Comparison of ENCODE assay signal across 9 mouse cellular contexts in genomic region chr11:89039325-89039724, GRCm38 (mm10). TPM values are rescaled to one million over a fixed set of nuclear protein-coding genes. Genes with fewer than 3 reads are reported as not detected.
A peak's percentile ranks its signal among the peaks of the same experiment; 100 is the strongest.
DNase-seq lines count a peak whose midpoint lies in the region; ATAC-seq and TF ChIP-seq lines count a peak whose summit lies in the region.
"Had no signal": no experiment of that assay in that cellular context is flagged by ENCODE, and none has a peak within 500 bp of the region (broad histone marks: within the 10 kb centered on the region; RNA-seq: fewer than 3 reads in every experiment).

No protein-coding gene starts in this region.

- H3K36me3 ChIP-seq in intestine, postnatal 0 days (ENCODE audit: control insufficient read depth, insufficient read depth): peaks cover 16% of the 10 kb centered on the region
- peaks cover 3% of the 10 kb centered on the region for H3K36me3 ChIP-seq in intestine, embryonic 15.5 days
- peaks cover 87% of the 10 kb centered on the region for H3K36me3 ChIP-seq in E14TG2a.4 (ENCODE audit: insufficient read depth, low read length)

- no peak overlapping the region for H3K4me2 ChIP-seq in intestine, postnatal 0 days (replicated peaks; ENCODE audit: low read depth)
- H3K4me2 ChIP-seq in intestine, embryonic 15.5 days (replicated peaks): no peak overlapping the region
- H3K4me2 ChIP-seq: embryonic facial prominence, embryonic 12.5 days had no signal

- peak; percentile 95 for TF ChIP-seq CTCF in intestine, postnatal 0 days (IDR thresholded peaks at IDR 0.05; ENCODE audit: low read depth)
- TF ChIP-seq CTCF in E14TG2a.4 (conservative IDR thresholded peaks at IDR 0.05; ENCODE audit: low read length): peak; percentile 89
- TF ChIP-seq CTCF in brain, embryonic 14.5 days (IDR thresholded peaks at IDR 0.05; ENCODE audit: borderline replicate concordance, extremely low read depth, insufficient read depth, insufficient read length): peak; percentile 72

- H3K4me1 ChIP-seq in intestine, postnatal 0 days (replicated peaks; ENCODE audit: control insufficient read depth, insufficient read depth, low read length): no peaks in the 10 kb centered on the region
- no peaks in the 10 kb centered on the region for H3K4me1 ChIP-seq in intestine, embryonic 15.5 days (replicated peaks)
- H3K4me1 ChIP-seq in E14TG2a.4 (replicated peaks; ENCODE audit: low read depth, low read length): peaks cover 32% of the 10 kb centered on the region
- H3K4me1 ChIP-seq: embryonic facial prominence, embryonic 12.5 days had no signal

- no peak for TF ChIP-seq POLR2A in brain, embryonic 14.5 days (IDR thresholded peaks at IDR 0.05; ENCODE audit: borderline replicate concordance, extremely low read depth, insufficient read depth, insufficient read length, poor library complexity, severe bottlenecking)

- no peak overlapping the region for H3K9ac ChIP-seq in intestine, postnatal 0 days (ENCODE audit: low read depth, low read length)
- H3K9ac ChIP-seq in intestine, embryonic 15.5 days: no peak overlapping the region
- H3K9ac ChIP-seq: embryonic facial prominence, embryonic 12.5 days had no signal

- no peak overlapping the region for H3K4me3 ChIP-seq in intestine, postnatal 0 days (ENCODE audit: low read depth, low read length)
- no peak overlapping the region for H3K4me3 ChIP-seq in intestine, embryonic 15.5 days (replicated peaks)
- H3K4me3 ChIP-seq in E14TG2a.4 (replicated peaks; ENCODE audit: low read length): no peak overlapping the region
- H3K4me3 ChIP-seq: embryonic facial prominence, embryonic 12.5 days had no signal

- H3K27ac ChIP-seq in intestine, postnatal 0 days (ENCODE audit: low read depth, low read length): no peak overlapping the region
- H3K27ac ChIP-seq in intestine, embryonic 15.5 days: no peak overlapping the region
- H3K27ac ChIP-seq: embryonic facial prominence, embryonic 12.5 days had no signal

- H3K9me3 ChIP-seq in intestine, postnatal 0 days (ENCODE audit: control insufficient read depth): no peaks in the 10 kb centered on the region
- no peaks in the 10 kb centered on the region for H3K9me3 ChIP-seq in intestine, embryonic 15.5 days
- no peaks in the 10 kb centered on the region for H3K9me3 ChIP-seq in E14TG2a.4 (ENCODE audit: low read length)
- H3K9me3 ChIP-seq: embryonic facial prominence, embryonic 12.5 days had no signal

- DNase-seq in brain, embryonic 14.5 days (ENCODE audit: low read depth): peak; percentile 39
- DNase-seq in heart, adult 8-10 months (ENCODE audit: low spot score): peak; percentile 62
- DNase-seq in left cerebral cortex, postnatal 36 days (ENCODE audit: low spot score in 2 of 2): peak; percentile 46 to 51
- DNase-seq in retina, postnatal 1 day: peak; percentile 51
- peak; percentile 78 for DNase-seq in thymus, postnatal 4 days

- ATAC-seq in intestine, postnatal 0 days: 0 out of 2 replicates have a peak, but pooled peaks have one; percentile 31
- no peak for ATAC-seq in intestine, embryonic 15.5 days

- intact Hi-C loops in left cerebral cortex, postnatal 36 days (cut with DNase I): loop anchor here (5.0 kb wide), 2 partner anchors 37 to 52 kb away; no protein-coding TSS in a partner anchor

- no peaks in the 10 kb centered on the region for H3K27me3 ChIP-seq in intestine, postnatal 0 days (replicated peaks; ENCODE audit: control insufficient read depth, insufficient read depth, low read length)
- no peaks in the 10 kb centered on the region for H3K27me3 ChIP-seq in intestine, embryonic 15.5 days (replicated peaks)
- H3K27me3 ChIP-seq in E14TG2a.4 (ENCODE audit: insufficient read depth, low read length): no peaks in the 10 kb centered on the region
- H3K27me3 ChIP-seq: embryonic facial prominence, embryonic 12.5 days had no signal

- 19% methylated on average over 3 of the region's 3 CpGs for WGBS in intestine, postnatal 0 days
- WGBS in intestine, embryonic 15.5 days: 19% methylated on average over 3 of the region's 3 CpGs

RNA-seq across cellular contexts. Expression of gene Dgke, which starts 27.3 kb away (rescaled TPM):
- 1.7 and 2.0 TPM in 2 replicates for polyA plus RNA-seq in intestine, postnatal 0 days (2015; fragmentation: Nextera tagmentation; extraction: Ambion mirVana)
- polyA plus RNA-seq in intestine, embryonic 15.5 days (2015; fragmentation: Nextera tagmentation; extraction: Ambion mirVana): 3.2 TPM in 2 replicates
- 18.4 and 23.1 TPM in 2 replicates for polyA plus RNA-seq in brain, embryonic 14.5 days (2012; rRNA removed)
- total RNA-seq in heart, adult 8-10 months (2022): 10 to 100 TPM in 2 of 4 experiments, 1 to 10 TPM in 2; 7.6 to 14.8 (median 11.0) TPM
- total RNA-seq in left cerebral cortex, postnatal 36 days (2021): 10 to 100 TPM; 55.6 to 57.2 TPM

RNA-seq across cellular contexts. Expression of gene Gm525, which starts 34.3 kb away (rescaled TPM):
- 0.93 and 1.7 TPM in 2 replicates for polyA plus RNA-seq in intestine, postnatal 0 days (2015; fragmentation: Nextera tagmentation; extraction: Ambion mirVana)
- polyA plus RNA-seq in intestine, embryonic 15.5 days (2015; fragmentation: Nextera tagmentation; extraction: Ambion mirVana): 1.1 and 1.8 TPM in 2 replicates
- polyA plus RNA-seq in brain, embryonic 14.5 days (2012; rRNA removed): 0.56 TPM in 1 of 2 replicates, not detected in the other
- under 1 TPM in 1 of 4 experiments, not detected in 3; 0.60 TPM for total RNA-seq in heart, adult 8-10 months (2022)
- not detected for total RNA-seq in left cerebral cortex, postnatal 36 days (2021)

RNA-seq across cellular contexts. Expression of gene Trim25, which starts 40.1 kb away (rescaled TPM):
- 24.2 and 26.2 TPM in 2 replicates for polyA plus RNA-seq in intestine, postnatal 0 days (2015; fragmentation: Nextera tagmentation; extraction: Ambion mirVana)
- 27.8 and 29.0 TPM in 2 replicates for polyA plus RNA-seq in intestine, embryonic 15.5 days (2015; fragmentation: Nextera tagmentation; extraction: Ambion mirVana)
- polyA plus RNA-seq in brain, embryonic 14.5 days (2012; rRNA removed): 1.7 and 3.2 TPM in 2 replicates
- total RNA-seq in heart, adult 8-10 months (2022): 10 to 100 TPM; 16.8 to 21.3 (median 17.1) TPM
- total RNA-seq in left cerebral cortex, postnatal 36 days (2021): 1 to 10 TPM; 4.1 to 4.9 TPM
